Mouse (Mus musculus) heart, postnatal 14 days (tissue): Measurements from ENCODE around the gene Fntb. TPM values are rescaled to one million over a fixed set of nuclear protein-coding genes. Genes with fewer than 3 reads are reported as not detected.
"Not testable (repeated sequence)": the region's sequence is repeated elsewhere in the genome, so short reads cannot be mapped to it uniquely, and the experiment has no call there.

ENCODE experiments used
- DNase-seq, 2 experiments: peaks; one replicate each; pipeline ENCODE4 v3.0.0; 2021 to 2022
- intact Hi-C: fragments of 180-260 bp; cut with DNase I; formaldehyde crosslinking; loops from one replicate; pipeline ENCODE4 v1.15.1; 2025
- total RNA-seq, 2 experiments: library from RNA; stranded (reverse); gene quantifications; 2 replicates each; pipeline ENCODE4 v1.2.3; 2021

Fntb gene
- total RNA-seq, 2 experiments from 2014 or later: 15.2 to 18.9 TPM

GRCm38 (mm10) chr12:76822651-76823041, 57.3 kb downstream of the Fntb start, which contains the start of gene Rab15:
Gene Rab15, minus strand, starts transcription at chr12:76822908.
- intact Hi-C loops: no loop called here

GRCm38 (mm10) chr12:76825283-76825682, 59.9 kb downstream of the Fntb start:
- intact Hi-C loops: no loop called here

More at GRCm38 (mm10) chr12:76822651-76823041, 57.3 kb downstream of the Fntb start, which contains the start of gene Rab15:
- DNase-seq: no peak

GRCm38 (mm10) chr12:76832704-76833103, 67.3 kb downstream of the Fntb start:
- DNase-seq: peak in 1 of 2 experiments; percentile 28
- intact Hi-C loops: no loop called here

More at GRCm38 (mm10) chr12:76825283-76825682, 59.9 kb downstream of the Fntb start:
- no peak for DNase-seq

GRCm38 (mm10) chr12:76837101-76837843, 71.9 kb downstream of the Fntb start:
- intact Hi-C loops: loop anchor here (2.0 to 5.0 kb wide), 5 partner anchors 42 to 730 kb away; partner anchors contain the start of gene Max
- peak; percentile 97 to 98 for DNase-seq

GRCm38 (mm10) chr12:76837844-76838650, 72.7 kb downstream of the Fntb start:
- intact Hi-C loops: loop anchor here (2.0 to 5.0 kb wide), 5 partner anchors 41 to 729 kb away; partner anchors contain the start of gene Max
- no peak for DNase-seq

GRCm38 (mm10) chr12:76839298-76839697, 73.9 kb downstream of the Fntb start:
- no peak for DNase-seq
- intact Hi-C loops: loop anchor here (5.0 kb wide), 3 partner anchors 123 to 728 kb away; partner anchors contain the start of gene Max

GRCm38 (mm10) chr12:76840081-76840480, 74.7 kb downstream of the Fntb start:
- intact Hi-C loops: no loop called here
- no peak for DNase-seq

- intact Hi-C loops: no loop called here
- DNase-seq: no peak
Observed at GRCm38 (mm10) chr12:76844346-76845061, 79.1 kb downstream of the Fntb start.

GRCm38 (mm10) chr12:76852419-76852818, 87.0 kb downstream of the Fntb start:
- intact Hi-C loops: no loop called here
- no peak for DNase-seq

GRCm38 (mm10) chr12:76853378-76854142, 88.2 kb downstream of the Fntb start:
- intact Hi-C loops: no loop called here
- DNase-seq: no peak

GRCm38 (mm10) chr12:76857087-76857486, 91.7 kb downstream of the Fntb start:
- intact Hi-C loops: no loop called here
- DNase-seq: no peak

- DNase-seq, intact Hi-C loops: not testable (repeated sequence)
Observed at GRCm38 (mm10) chr12:76858788-76859187, 93.4 kb downstream of the Fntb start.

- intact Hi-C loops: no loop called here
- DNase-seq: no peak
Observed at GRCm38 (mm10) chr12:76863651-76864050, 98.3 kb downstream of the Fntb start.

- intact Hi-C loops: no loop called here
- no peak for DNase-seq
Observed at GRCm38 (mm10) chr12:76865266-76865665, 99.9 kb downstream of the Fntb start.

GRCm38 (mm10) chr12:76867586-76868280, 102.3 kb downstream of the Fntb start:
- no peak for DNase-seq
- intact Hi-C loops: no loop called here

- no peak for DNase-seq
- intact Hi-C loops: no loop called here
Observed at GRCm38 (mm10) chr12:76868463-76869198, 103.2 kb downstream of the Fntb start.

GRCm38 (mm10) chr12:76869561-76869960, 104.2 kb downstream of the Fntb start:
- DNase-seq: no peak
- intact Hi-C loops: no loop called here

- no peak for DNase-seq
- intact Hi-C loops: no loop called here
Observed at GRCm38 (mm10) chr12:76872767-76873316, 107.5 kb downstream of the Fntb start.
